Mouse (Mus musculus): Measurements from ENCODE around the gene Krtap28-10. TPM values are rescaled to one million over a fixed set of nuclear protein-coding genes. Genes with fewer than 3 reads are reported as not detected.

The Krtap28-10 gene
- polyA plus RNA-seq, 2 experiments: not detected

DNA sequence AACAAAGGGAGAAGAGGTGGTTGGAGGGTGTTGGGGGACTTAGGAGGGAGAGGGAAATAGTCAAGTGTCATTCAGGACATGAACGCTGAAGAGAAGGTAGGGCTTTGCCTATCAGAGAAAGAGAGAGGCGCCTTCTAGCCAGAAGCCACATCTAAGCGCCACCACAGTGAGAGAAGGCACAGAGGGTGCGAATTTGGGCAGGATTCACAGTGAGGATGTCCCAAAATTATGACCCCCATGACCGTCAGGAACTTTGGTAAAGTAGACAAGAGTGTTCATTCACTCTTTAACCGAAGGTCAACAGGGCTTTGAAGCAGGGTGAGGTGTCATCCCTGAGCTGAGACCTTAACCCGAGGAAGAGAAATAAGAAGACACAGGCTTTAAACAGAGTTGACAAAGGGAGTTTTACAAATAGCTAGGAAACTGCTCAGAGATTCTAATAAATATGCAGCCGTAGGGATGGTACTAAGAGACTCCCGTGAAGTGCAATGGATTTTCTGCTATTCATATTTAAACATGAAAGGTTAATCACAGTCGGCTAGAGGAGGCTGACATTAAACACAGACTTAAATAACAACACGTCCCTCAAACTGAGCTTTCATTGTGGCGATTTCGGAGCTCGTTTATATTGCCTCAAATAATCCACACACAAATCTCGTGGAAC lies 33.4 kb upstream of the Krtap28-10 start:
- Histone ChIP-seq H3K27me3 (ENCODE audit: control insufficient read depth, insufficient read depth, low read length) (no peaks in the 10 kb centered on the region), H3K9me3 (ENCODE audit: control insufficient read depth, low read length) (no peaks in the 10 kb centered on the region), H3K9ac (ENCODE audit: low read depth, low read length, severe bottlenecking) (0 out of 2 replicates have a peak overlapping the region, but pooled peaks have one; percentile 36), H3K4me2 (replicated peaks; ENCODE audit: low read depth, low read length, severe bottlenecking) (peak overlapping the region; percentile 42), H3K4me1 (ENCODE audit: control insufficient read depth, insufficient read depth, low read length) (no peaks in the 10 kb centered on the region), H3K4me3 (replicated peaks; ENCODE audit: low read length) (0 out of 2 replicates have a peak overlapping the region, but pooled peaks have one; percentile 13), H3K27ac (replicated peaks; ENCODE audit: low read depth, low read length) (no peak overlapping the region), H3K36me3 (ENCODE audit: control insufficient read depth, insufficient read depth, low read length) (no peaks in the 10 kb centered on the region)
- ATAC-seq (ENCODE audit: low FRiP score, low read depth) (no peak), DNase-seq (ENCODE audit: low spot score) (no peak)
- WGBS: 45% methylated on average over 15 of the region's 15 CpGs
- no peak for TF ChIP-seq POLR2A (IDR thresholded peaks at IDR 0.05; ENCODE audit: borderline replicate concordance, extremely low read depth, insufficient read depth, insufficient read length)

- TF ChIP-seq POLR2A (IDR thresholded peaks at IDR 0.05; ENCODE audit: borderline replicate concordance, extremely low read depth, insufficient read depth, insufficient read length): no peak
- Histone ChIP-seq H3K4me1 (ENCODE audit: control insufficient read depth, insufficient read depth, low read length) (no peaks in the 10 kb centered on the region), H3K36me3 (ENCODE audit: control insufficient read depth, insufficient read depth, low read length) (no peaks in the 10 kb centered on the region), H3K4me2 (replicated peaks; ENCODE audit: low read depth, low read length, severe bottlenecking) (no peak overlapping the region), H3K4me3 (replicated peaks; ENCODE audit: low read length) (no peak overlapping the region), H3K27ac (replicated peaks; ENCODE audit: low read depth, low read length) (no peak overlapping the region), H3K9ac (ENCODE audit: low read depth, low read length, severe bottlenecking) (no peak overlapping the region), H3K9me3 (ENCODE audit: control insufficient read depth, low read length) (no peaks in the 10 kb centered on the region), H3K27me3 (ENCODE audit: control insufficient read depth, insufficient read depth, low read length) (no peaks in the 10 kb centered on the region)
- DNase-seq (ENCODE audit: low spot score) (no peak), ATAC-seq (ENCODE audit: low FRiP score, low read depth) (no peak)
- WGBS: 86% methylated on average over 10 of the region's 10 CpGs
Observed at GRCm38 (mm10) chr1:83067205-83067604, 24.9 kb upstream of the Krtap28-10 start.

DNA sequence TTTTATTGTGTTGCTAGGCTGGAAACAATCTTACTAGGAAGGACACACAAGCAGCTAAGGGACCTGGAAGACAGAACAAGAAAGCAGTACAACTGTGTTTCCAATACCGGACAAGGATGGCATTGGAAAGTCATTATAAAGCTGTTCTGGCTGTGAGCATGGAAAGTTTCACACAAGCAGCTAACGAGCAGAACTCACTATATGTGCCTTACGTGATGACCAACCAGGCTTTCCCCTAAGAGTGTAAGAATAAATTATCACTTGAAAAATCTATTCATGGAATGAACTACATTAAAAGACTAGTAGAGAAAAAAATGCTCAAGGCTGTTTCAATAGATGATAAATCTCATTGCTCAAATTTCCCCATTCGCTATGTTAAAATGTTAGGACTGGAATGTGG lies 24.3 kb upstream of the Krtap28-10 start:
- no peak for DNase-seq (ENCODE audit: low spot score)
- ATAC-seq (ENCODE audit: low FRiP score, low read depth): no peak
- no peaks in the 10 kb centered on the region for H3K4me1 ChIP-seq (ENCODE audit: control insufficient read depth, insufficient read depth, low read length)
- no peak overlapping the region for H3K9ac ChIP-seq (ENCODE audit: low read depth, low read length, severe bottlenecking)
- H3K36me3 ChIP-seq (ENCODE audit: control insufficient read depth, insufficient read depth, low read length): no peaks in the 10 kb centered on the region
- no peak for TF ChIP-seq POLR2A (IDR thresholded peaks at IDR 0.05; ENCODE audit: borderline replicate concordance, extremely low read depth, insufficient read depth, insufficient read length)
- H3K4me3 ChIP-seq (replicated peaks; ENCODE audit: low read length): no peak overlapping the region
- no peaks in the 10 kb centered on the region for H3K27me3 ChIP-seq (ENCODE audit: control insufficient read depth, insufficient read depth, low read length)
- no peaks in the 10 kb centered on the region for H3K9me3 ChIP-seq (ENCODE audit: control insufficient read depth, low read length)
- WGBS: 72% methylated on average over 4 of the region's 4 CpGs
- H3K27ac ChIP-seq (replicated peaks; ENCODE audit: low read depth, low read length): no peak overlapping the region
- H3K4me2 ChIP-seq (replicated peaks; ENCODE audit: low read depth, low read length, severe bottlenecking): no peak overlapping the region

DNA sequence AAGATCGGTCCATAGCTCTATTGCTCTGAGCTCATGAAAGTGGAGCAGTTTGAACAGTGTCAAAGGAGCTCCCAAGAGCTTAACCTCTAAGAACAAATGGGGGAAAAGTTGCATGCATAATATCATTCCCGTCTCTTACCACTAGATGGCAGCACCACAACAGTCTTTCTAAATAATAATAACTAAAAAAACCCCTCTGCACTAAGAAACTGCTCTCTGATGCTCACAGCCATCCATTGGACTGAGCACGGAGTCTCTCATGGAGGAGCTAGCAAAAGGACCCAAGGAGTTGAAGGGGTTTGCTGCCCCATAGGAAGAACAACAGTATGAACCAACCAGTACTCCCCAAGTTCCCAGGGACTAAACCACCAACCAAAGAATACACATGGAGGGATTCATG lies 22.6 kb upstream of the Krtap28-10 start:
- Histone ChIP-seq H3K4me1 (ENCODE audit: control insufficient read depth, insufficient read depth, low read length) (no peaks in the 10 kb centered on the region), H3K9me3 (ENCODE audit: control insufficient read depth, low read length) (no peaks in the 10 kb centered on the region), H3K27me3 (ENCODE audit: control insufficient read depth, insufficient read depth, low read length) (no peaks in the 10 kb centered on the region), H3K9ac (ENCODE audit: low read depth, low read length, severe bottlenecking) (no peak overlapping the region), H3K4me2 (replicated peaks; ENCODE audit: low read depth, low read length, severe bottlenecking) (no peak overlapping the region), H3K4me3 (replicated peaks; ENCODE audit: low read length) (no peak overlapping the region), H3K27ac (replicated peaks; ENCODE audit: low read depth, low read length) (no peak overlapping the region), H3K36me3 (ENCODE audit: control insufficient read depth, insufficient read depth, low read length) (no peaks in the 10 kb centered on the region)
- ATAC-seq (ENCODE audit: low FRiP score, low read depth): no peak
- DNase-seq (ENCODE audit: low spot score): peak; percentile 60
- 28% methylated on average over 3 of the region's 3 CpGs for WGBS
- TF ChIP-seq POLR2A (IDR thresholded peaks at IDR 0.05; ENCODE audit: borderline replicate concordance, extremely low read depth, insufficient read depth, insufficient read length): no peak

- TF ChIP-seq POLR2A (IDR thresholded peaks at IDR 0.05; ENCODE audit: borderline replicate concordance, extremely low read depth, insufficient read depth, insufficient read length): no peak
- H3K4me3 ChIP-seq (replicated peaks; ENCODE audit: low read length): no peak within 1 kb of the TSS
- no peaks in the 10 kb centered on the region for H3K36me3 ChIP-seq (ENCODE audit: control insufficient read depth, insufficient read depth, low read length)
- H3K27me3 ChIP-seq (ENCODE audit: control insufficient read depth, insufficient read depth, low read length): no peaks in the 10 kb centered on the region
- no peak for DNase-seq (ENCODE audit: low spot score)
- no peaks in the 10 kb centered on the region for H3K9me3 ChIP-seq (ENCODE audit: control insufficient read depth, low read length)
- no peak within 1 kb of the TSS for H3K27ac ChIP-seq (replicated peaks; ENCODE audit: low read depth, low read length)
- ATAC-seq (ENCODE audit: low FRiP score, low read depth): no peak
- no peaks in the 10 kb centered on the region for H3K4me1 ChIP-seq (ENCODE audit: control insufficient read depth, insufficient read depth, low read length)
- no peak within 1 kb of the TSS for H3K4me2 ChIP-seq (replicated peaks; ENCODE audit: low read depth, low read length, severe bottlenecking)
- 93% methylated on average over 4 of the region's 4 CpGs for WGBS
- no peak within 1 kb of the TSS for H3K9ac ChIP-seq (ENCODE audit: low read depth, low read length, severe bottlenecking)
Observed at GRCm38 (mm10) chr1:83060643-83061042, 18.4 kb upstream of the Krtap28-10 start, which contains the start of gene Krtap28-13. TSS of gene Krtap28-13 (plus strand) at chr1:83060930.

All from limb, embryonic 14.5 days (tissue).